Mouse (Mus musculus) lung, embryonic 14.5 days (tissue): ENCODE data around the gene Omd. TPM values are rescaled to one million over a fixed set of nuclear protein-coding genes. Genes with fewer than 3 reads are reported as not detected.

Experiments used
- ATAC-seq: fragments of 200-750 bp; cut with Nextera tagmentation; 2 replicates; pipeline ENCODE4 v1.8.0; 2017; ENCODE audit warnings: mild to moderate bottlenecking, moderate TSS enrichment, moderate library complexity; ENCODE audit not compliant: insufficient read depth
- DNase-seq: peaks from one replicate; pipeline ENCODE4 v3.0.0-alpha.2; 2015
- H3K27ac ChIP-seq: fragments of 300-500 bp; sonication (generic); 2 replicates; pipeline ENCODE4 v1.5.1; 2014; ENCODE audit warnings: low read depth, mild to moderate bottlenecking, moderate library complexity
- H3K27me3 ChIP-seq: fragments of 300-500 bp; sonication (generic); 2 replicates; pipeline ENCODE4 v1.6.1; 2014; ENCODE audit warnings: low read length, control low read depth; ENCODE audit not compliant: insufficient read depth
- H3K36me3 ChIP-seq: fragments of 300-500 bp; sonication (generic); 2 replicates; pipeline ENCODE4 v1.6.1; 2014; ENCODE audit warnings: control low read depth; ENCODE audit not compliant: insufficient read depth
- H3K4me1 ChIP-seq: fragments of 300-500 bp; sonication (generic); 2 replicates; pipeline ENCODE4 v1.6.1; 2014; ENCODE audit warnings: antibody characterized with exemption, control low read depth; ENCODE audit not compliant: insufficient read depth
- H3K4me2 ChIP-seq: fragments of 300-500 bp; sonication (generic); 2 replicates; pipeline ENCODE4 v1.6.1; 2014; ENCODE audit warnings: mild to moderate bottlenecking
- H3K4me3 ChIP-seq: fragments of 300-500 bp; sonication (generic); 2 replicates; pipeline ENCODE4 v1.5.1; 2014; ENCODE audit warnings: low read depth, low read length
- H3K9ac ChIP-seq: fragments of 300-500 bp; sonication (generic); 2 replicates; pipeline ENCODE4 v1.6.1; 2014
- H3K9me3 ChIP-seq: fragments of 300-500 bp; sonication (generic); 2 replicates; pipeline ENCODE4 v1.6.1; 2016; ENCODE audit warnings: low read depth, low read length, control low read depth
- CTCF ChIP-seq: IDR thresholded peaks from 2 replicates; pipeline ENCODE4 v1.5.1; 2016; ENCODE audit warnings: antibody characterized with exemption, low read depth
- WGBS: fragments of 180-500 bp; shearing (Covaris S2); extraction: QIAGEN DNeasy Blood & Tissue Kit; methylation state at CpG from one replicate; pipeline ENCODE4 v1.1.7; 2014; 5-methylcytosine and 5-hydroxymethylcytosine counted together
- polyA plus RNA-seq: library from polyadenylated mRNA; unstranded; fragments of >200 nt; fragmentation: Nextera tagmentation; extraction: Ambion mirVana; gene quantifications from 2 replicates; pipeline ENCODE4 v1.2.1, GENCODE M21; 2014

The Omd gene
- polyA plus RNA-seq, 1 experiment from 2014 or later, result 1.5 TPM

GRCm38 (mm10) chr13:49608589-49609322 is 26.5 kb downstream of the Omd start:
- Histone ChIP-seq H3K27me3 (no peaks in the 10 kb centered on the region), H3K9me3 (no peaks in the 10 kb centered on the region), H3K4me1 (no peaks in the 10 kb centered on the region), H3K9ac (no peak overlapping the region), H3K36me3 (no peaks in the 10 kb centered on the region), H3K27ac (no peak overlapping the region; the same call in 1 of the 2 replicates), H3K4me3 (peak overlapping the region; percentile 28), H3K4me2 (peak overlapping the region; percentile 44)
- DNase-seq (peak; percentile 41), ATAC-seq (no peak)
- no peak for TF ChIP-seq CTCF
- 41% methylated on average over 4 of the region's 4 CpGs for WGBS

GRCm38 (mm10) chr13:49617021-49617420 is 34.8 kb downstream of the Omd start:
- Histone ChIP-seq H3K27me3 (no peaks in the 10 kb centered on the region), H3K4me2 (no peak overlapping the region), H3K4me3 (no peak overlapping the region), H3K9me3 (no peaks in the 10 kb centered on the region), H3K9ac (no peak overlapping the region), H3K4me1 (no peaks in the 10 kb centered on the region), H3K27ac (no peak overlapping the region), H3K36me3 (0 out of 2 replicates have a peak, but pooled peaks cover 4% of the 10 kb centered on the region)
- ATAC-seq, result no peak
- no peak for DNase-seq
- TF ChIP-seq CTCF, result no peak
- 80% methylated on average over 3 of the region's 3 CpGs for WGBS

- no peak for TF ChIP-seq CTCF
- H3K36me3 ChIP-seq, result 0 out of 2 replicates have a peak, but pooled peaks cover 5% of the 10 kb centered on the region
These were observed 36.1 kb downstream of the Omd start for GRCm38 (mm10) chr13:49618365-49618764.

GRCm38 (mm10) chr13:49623216-49623615 is 41.0 kb downstream of the Omd start:
- no peak overlapping the region for H3K4me3 ChIP-seq
- ATAC-seq (peak; percentile 44; the same call in 1 of the 2 replicates), DNase-seq (peak; percentile 67)
- no peak for TF ChIP-seq CTCF
- H3K27ac ChIP-seq, result no peak overlapping the region
- no peaks in the 10 kb centered on the region for H3K27me3 ChIP-seq
- H3K36me3 ChIP-seq, result 0 out of 2 replicates have a peak, but pooled peaks cover 2% of the 10 kb centered on the region
- H3K4me1 ChIP-seq, result no peaks in the 10 kb centered on the region
- H3K9ac ChIP-seq, result no peak overlapping the region
- WGBS, result 25% methylated on average over 1 of the region's 1 CpGs
- H3K4me2 ChIP-seq, result no peak overlapping the region
- no peaks in the 10 kb centered on the region for H3K9me3 ChIP-seq

More at GRCm38 (mm10) chr13:49618365-49618764, 36.1 kb downstream of the Omd start:
- H3K4me2 ChIP-seq, result no peak overlapping the region
- no peaks in the 10 kb centered on the region for H3K27me3 ChIP-seq
- no peak overlapping the region for H3K9ac ChIP-seq
- H3K4me1 ChIP-seq, result no peaks in the 10 kb centered on the region
- H3K4me3 ChIP-seq, result no peak overlapping the region
- H3K9me3 ChIP-seq, result no peaks in the 10 kb centered on the region
- H3K27ac ChIP-seq, result no peak overlapping the region
- ATAC-seq, result no peak
- DNase-seq, result no peak

GRCm38 (mm10) chr13:49628167-49628566 is 45.9 kb downstream of the Omd start:
- no peaks in the 10 kb centered on the region for H3K36me3 ChIP-seq
- ATAC-seq (no peak), DNase-seq (no peak)
- no peaks in the 10 kb centered on the region for H3K4me1 ChIP-seq
- no peak overlapping the region for H3K27ac ChIP-seq
- no peak for TF ChIP-seq CTCF
- H3K9me3 ChIP-seq, result no peaks in the 10 kb centered on the region
- H3K27me3 ChIP-seq, result no peaks in the 10 kb centered on the region
- no peak overlapping the region for H3K4me3 ChIP-seq
- no peak overlapping the region for H3K9ac ChIP-seq
- H3K4me2 ChIP-seq, result no peak overlapping the region

- 88% methylated on average over 2 of the region's 2 CpGs for WGBS
- H3K4me3 ChIP-seq, result no peak overlapping the region
- no peak overlapping the region for H3K9ac ChIP-seq
These were observed 46.8 kb downstream of the Omd start for GRCm38 (mm10) chr13:49629076-49629475.

GRCm38 (mm10) chr13:49639965-49640364 is 57.7 kb downstream of the Omd start:
- H3K27ac ChIP-seq, result no peak overlapping the region
- no peaks in the 10 kb centered on the region for H3K4me1 ChIP-seq
- DNase-seq (no peak), ATAC-seq (no peak)
- TF ChIP-seq CTCF, result no peak
- 90% methylated on average over 2 of the region's 2 CpGs for WGBS
- no peak overlapping the region for H3K4me3 ChIP-seq
- no peaks in the 10 kb centered on the region for H3K9me3 ChIP-seq
- H3K36me3 ChIP-seq, result peaks cover 4% of the 10 kb centered on the region
- no peak overlapping the region for H3K9ac ChIP-seq
- no peaks in the 10 kb centered on the region for H3K27me3 ChIP-seq
- no peak overlapping the region for H3K4me2 ChIP-seq

More at GRCm38 (mm10) chr13:49629076-49629475, 46.8 kb downstream of the Omd start:
- TF ChIP-seq CTCF, result no peak
- peak; percentile 26 for DNase-seq
- Histone ChIP-seq H3K4me2 (no peak overlapping the region), H3K4me1 (no peaks in the 10 kb centered on the region), H3K27me3 (no peaks in the 10 kb centered on the region), H3K27ac (no peak overlapping the region), H3K9me3 (no peaks in the 10 kb centered on the region), H3K36me3 (no peaks in the 10 kb centered on the region)
- no peak for ATAC-seq

Other genes starting within 250 kb of the Omd start
- 33.7 and 36.7 TPM in 2 replicates for gene Bicd2, start 240.9 kb upstream of the Omd start, polyA plus RNA-seq
- 16.1 and 19.5 TPM in 2 replicates for gene Ippk, start 161.2 kb upstream of the Omd start, polyA plus RNA-seq
- 1.3 and 1.4 TPM in 2 replicates for gene Tes3-ps, start 89.1 kb upstream of the Omd start, polyA plus RNA-seq
- gene Ecm2, start 77.7 kb upstream of the Omd start, polyA plus RNA-seq, result 0.66 and 0.74 TPM in 2 replicates
- gene Aspn, start 38.0 kb upstream of the Omd start, polyA plus RNA-seq, result 12.8 and 15.0 TPM in 2 replicates
- gene Ogn, start 25.6 kb downstream of the Omd start, polyA plus RNA-seq, result 69.3 and 75.0 TPM in 2 replicates
- 39.4 and 40.0 TPM in 2 replicates for gene Cenpp, start 70.3 kb downstream of the Omd start, polyA plus RNA-seq
- gene Nol8, start 70.6 kb downstream of the Omd start, polyA plus RNA-seq, result 14.8 and 17.7 TPM in 2 replicates
- 83.5 and 86.8 TPM in 2 replicates for gene Iars, start 99.6 kb downstream of the Omd start, polyA plus RNA-seq
- gene Gm30302, start 216.5 kb downstream of the Omd start, polyA plus RNA-seq, result not detected in 2 replicates